23 mouse cellular contexts compared by ENCODE assay signal in genomic region chr16:35006251-35006650, GRCm38 (mm10).
"Had no signal": no experiment of that assay in that cellular context is flagged by ENCODE, and none has a peak within 500 bp of the region (broad histone marks: within the 10 kb centered on the region; RNA-seq: fewer than 3 reads in every experiment).

No protein-coding gene starts in this region.

- H3K9me3 ChIP-seq: limb, embryonic 10.5 days; limb, embryonic 13.5 days; midbrain, embryonic 10.5 days; midbrain, embryonic 13.5 days; neural tube, embryonic 13.5 days; stomach, embryonic 15.5 days had no signal

- H3K27ac ChIP-seq: hindbrain, postnatal 0 days; limb, embryonic 10.5 days; limb, embryonic 13.5 days; liver, embryonic 14.5 days; macrophage; midbrain, embryonic 10.5 days; midbrain, embryonic 13.5 days; neural tube, embryonic 13.5 days; stomach, embryonic 15.5 days had no signal

- H3K36me3 ChIP-seq: limb, embryonic 10.5 days; limb, embryonic 13.5 days; midbrain, embryonic 10.5 days; midbrain, embryonic 13.5 days; neural tube, embryonic 13.5 days; stomach, embryonic 15.5 days had no signal

- H3K4me2 ChIP-seq: limb, embryonic 13.5 days; lung, embryonic 14.5 days; midbrain, embryonic 13.5 days; neural tube, embryonic 13.5 days; stomach, embryonic 15.5 days had no signal

- ATAC-seq: hindbrain, postnatal 0 days; inflammation-experienced regulatory T-cells, adult 6 months; intestine, embryonic 16.5 days; liver, postnatal 0 days; lung, postnatal 0 days; midbrain, embryonic 13.5 days; midbrain, embryonic 16.5 days had no signal

- H3K9ac ChIP-seq: limb, embryonic 13.5 days; liver, embryonic 14.5 days; liver, postnatal 0 days; lung, embryonic 14.5 days; midbrain, embryonic 13.5 days; neural tube, embryonic 13.5 days; stomach, embryonic 15.5 days had no signal

- H3K4me3 ChIP-seq: limb, embryonic 10.5 days; limb, embryonic 13.5 days; megakaryocyte, embryonic 14.5 days; midbrain, embryonic 10.5 days; midbrain, embryonic 13.5 days; myocyte; neural tube, embryonic 13.5 days; stomach, embryonic 15.5 days had no signal

- DNase-seq: layer of hippocampus, adult 9-11 months; liver; liver, postnatal 0 days; lung, embryonic 14.5 days; retina, postnatal 1 day; right cerebral cortex, postnatal 25 days; spleen, adult 18-20 months; thymus, postnatal 25 days had no signal

- H3K27me3 ChIP-seq: limb, embryonic 13.5 days; midbrain, embryonic 13.5 days; stomach, embryonic 15.5 days had no signal
